Mouse (Mus musculus) liver, adult 2 months (tissue): ENCODE measurements around the gene Sh2b3.

Source experiments
- CTCF ChIP-seq: fragments of 200-500 bp; IDR thresholded peaks from 2 replicates; pipeline ENCODE4 v1.5.1; 2011; ENCODE audit warnings: low read depth, low read length, control low read depth
- POLR2A ChIP-seq: fragments of 200-500 bp; IDR thresholded peaks from 2 replicates; pipeline ENCODE4 v1.6.1; 2011; ENCODE audit warnings: low read length, control low read depth; ENCODE audit not compliant: insufficient read depth; ENCODE audit errors: extremely low read depth

- no peak for TF ChIP-seq CTCF
- TF ChIP-seq POLR2A: no peak
Measured at GRCm38 (mm10) chr5:121853368-121854051, 16.1 kb upstream of the Sh2b3 start.
